Mouse (Mus musculus): ENCODE data around the gene Shc2.

DNA sequence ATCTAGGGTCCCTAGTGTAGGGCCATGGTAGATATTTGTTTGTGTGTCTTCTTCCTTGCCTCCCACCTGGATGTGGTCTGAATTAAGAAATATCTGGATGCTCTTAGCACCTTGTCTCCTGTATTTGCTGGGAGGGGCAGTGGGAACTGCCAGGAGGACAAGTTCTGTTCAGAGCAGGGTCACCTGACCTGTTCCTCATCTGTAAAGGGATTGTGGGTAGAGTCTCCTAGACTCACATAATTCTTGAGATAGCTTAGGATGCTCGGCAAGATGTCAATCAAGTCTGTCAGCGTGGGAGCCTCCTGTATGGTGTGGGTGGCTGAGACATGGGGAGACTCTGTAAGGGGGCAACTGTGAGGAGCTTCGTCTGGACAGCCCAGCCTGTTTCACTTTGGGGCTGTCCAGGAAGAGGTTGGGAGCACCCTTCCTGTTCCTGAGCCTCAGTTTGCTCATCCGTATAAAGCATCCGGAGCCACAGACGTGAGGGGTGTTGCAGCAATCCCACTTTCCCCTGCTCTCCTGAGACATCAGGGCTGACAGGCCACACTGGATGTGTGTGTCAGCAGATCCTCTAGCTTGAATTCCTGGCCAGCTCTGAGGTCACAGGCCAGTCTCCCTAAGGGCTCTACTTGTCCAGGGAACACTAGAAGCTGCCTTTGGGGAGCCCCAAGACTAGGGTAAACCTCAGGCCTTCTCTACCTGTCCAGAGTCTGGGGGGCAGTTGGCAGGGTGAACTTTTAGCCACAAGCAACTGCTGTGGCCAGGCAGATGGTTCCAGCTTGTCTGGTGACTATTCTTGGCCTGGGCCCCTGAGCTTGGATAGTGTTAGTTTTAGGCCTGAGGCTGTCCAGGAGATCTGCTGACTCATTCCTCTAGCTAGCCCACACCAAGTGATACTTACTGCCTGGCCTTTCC lies 46.3 kb upstream of the Shc2 start:
- TF ChIP-seq CTCF (IDR thresholded peaks at IDR 0.05; ENCODE audit: control insufficient read depth, insufficient read depth, insufficient replicate concordance, low read depth, low read length) (no peak), POLR2A (IDR thresholded peaks at IDR 0.05; ENCODE audit: control insufficient read depth, low read depth, low read length) (no peak)

All from testis, adult 2 months (tissue).